Mouse (Mus musculus) adrenal gland, adult (tissue): ENCODE results near the gene Sppl2b.

Experiments used
- DNase-seq, 2 experiments: peaks; one replicate each; pipeline ENCODE4 v3.0.0; 2022 to 2023; ENCODE audit warnings: low spot score in 1 of 2; ENCODE audit not compliant: inconsistent age in 2 of 2

Sppl2b gene

GRCm38 (mm10) chr10:80823847-80824643, 31.0 kb upstream of the Sppl2b start:
- no peak for DNase-seq

DNA sequence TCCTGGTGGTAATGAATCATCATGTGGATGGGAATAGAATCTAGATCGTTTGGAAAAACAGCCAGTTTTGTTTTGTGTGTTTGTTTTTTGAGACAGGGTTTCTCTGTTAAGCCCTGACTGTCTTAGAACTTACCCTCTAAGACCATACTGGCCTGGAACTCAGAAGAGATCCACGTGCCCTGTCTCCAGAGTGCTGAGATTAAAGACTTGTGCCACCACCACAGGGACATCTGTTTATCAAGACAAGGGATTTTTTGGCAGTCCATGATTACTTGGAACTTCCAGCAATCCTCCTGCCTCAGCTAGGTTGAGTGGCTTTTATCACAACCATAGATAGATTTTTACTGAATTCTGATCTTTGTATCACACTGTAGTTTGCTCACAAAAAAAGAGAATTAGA, 30.2 kb upstream of the Sppl2b start:
- no peak for DNase-seq

- peak; percentile 99 to 100 for DNase-seq
Measured at GRCm38 (mm10) chr10:80826151-80827062, 28.7 kb upstream of the Sppl2b start, which contains the start of gene Oaz1. TSS of gene Oaz1 (plus strand) at chr10:80826656.

DNA sequence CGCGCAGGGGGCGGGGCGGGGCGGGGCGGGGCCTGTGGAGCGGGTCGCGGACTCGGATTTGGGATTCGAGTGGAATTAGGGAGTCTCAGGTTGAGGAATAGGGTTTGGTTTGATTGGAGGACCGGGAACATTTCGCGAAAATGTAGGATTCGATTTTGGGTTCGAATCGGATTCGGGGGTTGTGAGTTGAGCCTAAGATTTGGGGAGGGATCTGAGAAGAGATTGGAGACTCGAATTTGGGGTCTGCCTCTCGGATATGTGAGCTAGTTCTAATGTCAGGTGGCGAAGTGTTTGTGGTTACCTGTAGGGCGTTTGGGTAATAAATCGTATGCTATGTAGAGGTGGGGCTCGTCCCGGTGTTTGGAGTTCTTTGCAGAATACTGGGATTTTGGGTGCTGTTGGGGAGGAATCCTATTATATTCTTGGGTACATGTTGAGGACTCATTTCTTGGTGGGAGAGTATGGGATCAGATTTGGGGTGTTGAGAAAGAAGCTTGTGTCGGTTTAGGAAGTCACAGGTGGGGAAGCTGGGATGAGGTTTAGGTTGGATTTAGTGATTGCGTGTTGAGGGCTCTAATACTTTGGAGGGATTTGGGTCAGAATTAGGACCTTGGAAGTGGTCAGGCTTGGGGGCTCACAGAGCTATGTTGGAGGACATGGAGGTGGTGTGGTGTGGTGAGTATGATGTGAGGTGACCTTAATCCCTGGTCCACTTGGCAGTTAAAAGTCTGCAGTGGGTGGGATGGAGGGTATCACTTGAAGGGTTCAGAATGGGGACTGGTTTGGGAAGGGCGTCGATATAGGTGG, 27.8 kb upstream of the Sppl2b start:
- DNase-seq, result peak in 1 of 2 experiments; percentile 56

DNA sequence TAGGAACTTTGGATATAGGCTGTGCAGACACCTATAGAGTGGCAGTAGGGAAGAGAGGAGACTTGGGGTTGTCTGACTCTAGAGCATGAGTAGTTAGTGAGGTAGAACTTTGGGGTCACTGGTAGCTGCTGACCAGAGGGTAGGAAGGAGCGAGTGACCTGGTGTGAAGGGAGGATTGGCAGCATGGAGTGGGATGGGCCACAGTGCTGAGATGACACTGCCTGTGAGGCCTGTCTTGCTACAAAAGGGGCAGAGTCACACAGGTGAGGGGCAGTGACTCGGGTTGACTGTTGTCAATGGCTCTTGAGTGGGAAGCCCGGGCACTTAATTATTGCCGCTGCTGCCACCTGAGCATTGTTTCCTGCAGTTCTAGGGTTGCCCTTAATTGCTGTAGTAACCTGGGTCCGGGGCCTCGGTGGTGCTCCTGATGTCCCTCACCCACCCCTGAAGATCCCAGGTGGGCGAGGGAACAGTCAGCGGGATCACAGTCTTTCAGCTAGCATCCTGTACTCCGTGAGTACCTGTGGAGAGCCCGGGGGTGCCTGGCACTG, 27.1 kb upstream of the Sppl2b start:
- DNase-seq, result peak in 1 of 2 experiments; percentile 63

GRCm38 (mm10) chr10:80828587-80828986, 26.5 kb upstream of the Sppl2b start:
- peak in 1 of 2 experiments; percentile 49 for DNase-seq

DNA sequence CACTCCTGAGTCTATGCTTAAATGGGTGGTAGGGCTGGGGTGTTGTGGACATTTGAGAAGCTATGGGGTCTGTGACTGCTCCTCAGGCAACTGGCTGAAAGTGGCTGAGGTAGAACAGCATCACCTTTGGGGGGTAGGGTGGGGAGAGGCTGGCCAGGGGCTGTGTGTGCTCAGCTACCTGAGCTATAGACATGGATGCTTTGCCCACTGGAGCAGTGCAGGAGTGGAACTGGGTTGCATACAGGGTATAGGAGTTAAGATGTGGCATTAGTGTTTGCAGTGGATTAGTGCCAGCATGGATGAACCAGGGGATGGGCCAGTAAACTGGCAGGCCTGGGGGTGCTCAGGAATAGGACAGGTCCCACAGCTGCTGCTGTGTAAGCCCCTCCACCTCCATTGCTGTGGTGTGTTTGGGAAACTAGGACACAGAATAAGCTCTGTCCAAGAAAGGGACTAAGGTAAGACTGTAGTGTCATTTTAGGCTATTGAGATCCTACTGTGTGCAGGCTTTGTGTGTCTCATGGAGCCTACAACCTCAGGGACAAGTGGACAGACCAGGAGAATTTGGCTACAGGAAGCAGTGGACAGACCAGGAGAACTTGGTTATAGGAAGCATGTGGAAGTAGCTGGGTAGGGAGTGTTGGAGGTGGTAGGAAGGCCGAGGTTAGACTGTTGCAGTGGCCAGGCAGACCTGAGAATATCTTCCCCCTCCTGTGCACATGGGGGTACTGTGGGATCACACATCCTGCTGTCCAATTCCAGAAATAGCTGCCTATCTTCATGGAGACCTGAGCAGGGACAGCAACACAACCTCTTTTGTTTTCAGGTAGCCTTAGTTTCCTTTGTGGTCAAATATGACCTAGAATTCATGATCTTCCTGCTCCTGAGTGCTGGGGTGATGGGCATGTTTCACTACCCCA, 25.5 kb upstream of the Sppl2b start:
- peak in 1 of 2 experiments; percentile 47 for DNase-seq

- DNase-seq, result peak; percentile 73 to 85
Measured at GRCm38 (mm10) chr10:80831136-80831535, 23.9 kb upstream of the Sppl2b start.

- DNase-seq, result no peak
Measured at GRCm38 (mm10) chr10:80832818-80833217, 22.3 kb upstream of the Sppl2b start.

DNA sequence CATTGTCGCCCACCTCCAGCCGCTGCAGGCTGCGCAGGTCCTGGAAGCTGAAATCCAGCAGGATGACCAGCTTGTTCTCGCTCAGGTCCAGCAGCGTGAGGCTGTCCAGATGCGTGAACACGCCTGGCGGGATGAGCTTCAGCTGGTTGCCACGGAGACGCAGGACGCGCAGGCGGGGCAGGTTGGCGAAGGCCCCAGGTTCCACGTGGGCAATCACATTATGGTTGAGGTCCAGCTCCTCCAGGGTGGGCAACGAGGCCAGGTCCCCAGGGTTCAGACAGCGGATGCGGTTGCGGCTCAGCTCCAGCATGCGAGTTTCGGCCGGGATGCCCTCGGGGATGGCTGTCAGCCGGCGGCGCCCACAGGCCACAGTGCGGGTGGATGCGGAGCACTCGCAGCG, 19.5 kb upstream of the Sppl2b start:
- DNase-seq, result no peak

GRCm38 (mm10) chr10:80836949-80837379, 18.1 kb upstream of the Sppl2b start:
- DNase-seq, result peak; percentile 29 to 52

DNA sequence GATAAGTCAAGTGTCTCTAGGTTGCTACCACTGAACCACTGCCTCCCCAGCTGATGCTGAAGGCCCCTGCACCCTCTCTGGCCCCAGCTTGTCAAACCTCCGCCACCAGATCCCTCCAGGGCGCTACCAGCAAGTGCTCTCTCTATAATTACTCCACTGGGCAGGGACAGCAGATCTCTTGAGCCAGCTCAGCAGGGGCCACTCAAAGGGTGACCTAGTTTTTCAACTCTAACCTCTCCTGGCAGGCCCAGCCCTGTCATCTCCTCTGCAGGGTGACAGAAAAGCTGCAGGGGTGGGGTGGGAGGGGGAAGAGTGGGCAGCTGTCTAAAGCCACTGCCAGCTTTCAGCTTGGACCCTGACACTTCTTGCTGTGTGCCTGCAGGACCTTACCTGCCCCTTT, 17.2 kb upstream of the Sppl2b start:
- DNase-seq, result peak; percentile 55 to 81

DNA sequence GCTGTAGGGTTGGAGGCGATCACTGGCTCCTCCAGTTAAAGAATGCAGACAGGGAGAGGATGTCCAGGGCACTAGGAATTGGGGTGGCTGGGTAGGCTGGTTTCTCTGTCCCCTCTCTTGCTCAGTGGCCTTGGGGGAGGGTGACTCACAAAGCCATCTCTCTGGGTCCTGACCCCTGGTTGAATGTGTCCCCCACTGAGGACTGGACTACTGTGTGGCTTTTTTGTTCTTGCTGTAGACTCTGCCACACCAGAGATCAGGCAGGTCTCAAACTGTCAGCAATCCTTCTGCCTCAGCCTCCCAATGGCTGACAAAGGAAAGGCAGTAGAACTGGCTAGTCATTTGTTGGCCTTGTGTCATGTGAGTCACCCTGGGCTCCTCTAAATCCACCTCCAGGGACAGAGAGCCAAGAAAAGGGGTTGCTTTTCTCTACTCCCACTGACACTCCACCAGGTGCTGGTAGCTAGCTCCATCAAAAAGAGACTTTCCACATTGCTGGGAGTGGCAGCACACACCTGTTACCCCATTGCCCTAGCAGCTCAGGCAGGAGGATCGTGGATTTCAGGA, 16.6 kb upstream of the Sppl2b start:
- peak; percentile 82 to 90 for DNase-seq

GRCm38 (mm10) chr10:80839848-80840247, 15.2 kb upstream of the Sppl2b start:
- DNase-seq, result peak; percentile 51 to 68

DNA sequence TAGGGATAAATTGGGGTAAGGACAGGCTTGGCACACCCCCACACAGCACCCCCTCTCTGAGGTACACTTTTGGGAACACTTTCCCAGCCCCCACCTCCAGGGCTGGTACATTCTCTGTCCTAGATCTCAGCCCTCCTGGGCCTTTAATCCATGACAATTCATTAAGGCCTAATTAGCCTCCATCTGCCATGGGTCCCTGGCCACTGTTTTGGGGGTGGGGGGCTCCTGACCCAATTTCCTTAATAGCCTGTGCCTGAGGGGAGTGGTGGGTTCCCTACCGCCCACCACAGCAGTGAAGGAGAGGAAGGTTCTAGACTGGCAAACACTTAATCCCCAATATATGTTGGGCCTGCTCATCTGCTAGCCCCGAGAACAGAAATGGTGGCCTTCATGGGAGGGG, 13.4 kb upstream of the Sppl2b start:
- no peak for DNase-seq

DNA sequence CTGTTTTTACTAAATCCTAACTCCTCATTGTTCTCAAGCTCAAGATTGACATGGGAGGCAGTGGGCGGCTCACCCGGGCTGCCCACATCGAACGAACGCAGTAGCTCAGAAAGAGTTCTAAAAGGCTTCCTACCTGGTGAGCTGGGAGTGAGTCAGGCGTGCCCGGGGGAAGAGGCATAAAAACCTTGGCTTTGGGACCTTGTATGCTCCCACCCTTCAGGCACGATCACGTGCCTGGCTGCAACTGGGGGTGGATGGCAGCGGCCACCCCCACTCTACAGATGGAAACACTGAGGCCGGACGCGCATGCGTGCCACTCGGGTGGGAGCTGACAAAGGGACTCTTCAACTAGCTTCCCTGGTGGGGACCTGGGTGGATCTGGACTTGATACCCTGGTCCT, 12.7 kb upstream of the Sppl2b start:
- DNase-seq, result no peak

DNA sequence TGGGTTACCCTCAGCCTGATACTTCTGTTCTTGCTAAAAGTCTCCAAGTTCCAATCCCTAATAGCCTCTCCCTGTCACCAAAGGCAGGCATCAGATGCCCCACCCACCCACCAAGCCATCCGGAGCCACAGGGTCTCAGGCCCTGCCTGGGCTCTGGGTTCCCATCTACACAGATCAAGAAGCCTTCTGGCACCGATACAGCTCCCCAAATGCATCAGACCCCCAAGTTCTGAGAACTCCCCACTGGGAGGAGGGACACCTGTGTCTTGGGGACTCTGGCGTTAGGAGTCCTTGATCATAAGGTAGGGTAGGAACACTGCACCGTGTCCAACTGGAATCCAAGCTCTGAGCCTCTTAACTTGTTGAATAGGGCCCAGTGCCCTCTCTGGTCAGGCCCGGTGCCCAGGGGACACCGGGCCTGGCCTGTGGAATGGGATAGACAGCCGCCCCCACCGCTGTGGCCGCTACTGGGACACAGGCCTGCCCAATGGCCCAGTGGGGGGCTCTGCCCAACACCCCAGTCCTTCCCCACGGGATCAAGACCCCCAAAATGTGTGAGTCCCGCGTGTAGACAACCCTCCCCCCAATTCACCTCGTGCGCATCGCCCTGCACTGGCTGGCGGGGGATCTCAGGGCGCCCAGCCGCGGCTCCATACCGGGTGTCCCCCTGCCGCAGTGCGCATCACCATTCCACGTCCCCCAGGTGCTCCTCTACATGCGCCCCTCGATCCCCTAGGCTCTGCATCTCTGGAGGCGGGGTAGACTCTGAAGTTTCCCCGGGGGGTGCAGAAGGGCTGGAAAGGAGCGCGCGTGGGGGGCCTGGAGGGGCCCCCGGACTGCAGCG, 11.8 kb upstream of the Sppl2b start:
- DNase-seq, result peak in 1 of 2 experiments; percentile 38

DNA sequence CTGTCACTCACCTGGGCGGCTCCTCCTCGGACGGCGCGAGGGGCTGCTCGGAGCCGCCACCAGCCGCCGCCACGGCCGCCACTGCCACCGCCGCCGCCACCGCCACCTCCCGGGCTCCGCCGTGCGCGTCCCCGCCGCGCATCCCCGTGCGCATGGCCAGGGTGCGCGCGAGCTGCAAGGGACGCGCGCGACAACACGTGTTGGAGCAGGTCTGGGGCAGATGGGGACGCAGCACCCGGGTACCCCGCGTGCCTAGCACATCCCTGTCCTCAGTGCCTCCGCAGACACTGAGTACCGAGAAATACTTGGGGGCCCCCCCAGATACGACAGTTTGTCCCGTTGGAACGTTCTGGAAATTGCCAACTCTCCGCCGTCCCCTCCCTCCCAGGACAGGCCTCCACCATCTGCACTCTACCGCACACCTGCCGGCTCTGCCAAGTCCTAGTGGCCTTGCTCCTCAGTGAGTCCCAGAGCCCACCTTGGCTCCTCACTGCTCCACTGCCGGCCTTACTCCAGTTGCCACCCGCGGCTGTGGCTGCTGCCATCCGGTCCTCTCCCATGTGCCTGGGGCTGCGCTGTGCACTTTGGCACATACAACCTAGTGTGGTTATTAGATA, 11.0 kb upstream of the Sppl2b start, which contains the start of gene Lingo3:
Gene Lingo3, minus strand, starts transcription at position 109 of the 617 bp plus-strand sequence.
- peak; percentile 58 to 78 for DNase-seq
